Mouse (Mus musculus) kidney, embryonic 15.5 days (tissue): Measurements from ENCODE around the gene Olfr62. TPM values are rescaled to one million over a fixed set of nuclear protein-coding genes. Genes with fewer than 3 reads are reported as not detected.

Experiments
- ATAC-seq: fragments of 200-750 bp; cut with Nextera tagmentation; replicated peaks from 2 replicates; pipeline ENCODE4 v1.8.0; 2017; ENCODE audit warnings: moderate TSS enrichment; ENCODE audit not compliant: low FRiP score
- H3K27ac ChIP-seq: fragments of 300-500 bp; sonication (generic); 2 replicates; pipeline ENCODE4 v1.5.1; 2015; ENCODE audit warnings: mild to moderate bottlenecking, inconsistent platforms
- H3K27me3 ChIP-seq: fragments of 300-500 bp; sonication (generic); 2 replicates; pipeline ENCODE4 v1.6.1; 2015; ENCODE audit warnings: inconsistent platforms
- H3K36me3 ChIP-seq: fragments of 300-500 bp; sonication (generic); 2 replicates; pipeline ENCODE4 v1.6.1; 2015; ENCODE audit warnings: inconsistent platforms
- H3K4me1 ChIP-seq: fragments of 300-500 bp; sonication (generic); 2 replicates; pipeline ENCODE4 v1.6.1; 2015; ENCODE audit warnings: inconsistent platforms
- H3K4me2 ChIP-seq: fragments of 300-500 bp; sonication (generic); 2 replicates; pipeline ENCODE4 v1.6.1; 2015; ENCODE audit warnings: moderate library complexity, mild to moderate bottlenecking, inconsistent platforms
- H3K4me3 ChIP-seq: fragments of 300-500 bp; sonication (generic); replicated peaks from 2 replicates; pipeline ENCODE4 v1.5.1; 2015; ENCODE audit warnings: mild to moderate bottlenecking, inconsistent platforms
- H3K9ac ChIP-seq: fragments of 300-500 bp; sonication (generic); 2 replicates; pipeline ENCODE4 v1.6.1; 2015; ENCODE audit warnings: mild to moderate bottlenecking, inconsistent platforms
- H3K9me3 ChIP-seq: fragments of 300-500 bp; sonication (generic); replicated peaks from 2 replicates; pipeline ENCODE4 v1.6.1; 2016; ENCODE audit warnings: inconsistent platforms
- WGBS: fragments of 180-500 bp; shearing (Covaris S2); methylation state at CpG from one replicate; pipeline ENCODE4 v1.1.7; 2015; ENCODE audit warnings: mixed read lengths; 5-methylcytosine and 5-hydroxymethylcytosine counted together
- polyA plus RNA-seq: library from polyadenylated mRNA; unstranded; fragments of >200 nt; fragmentation: Nextera tagmentation; extraction: Ambion mirVana; gene quantifications from 2 replicates; pipeline ENCODE4 v1.2.1, GENCODE M21; 2015

Olfr62 gene
- polyA plus RNA-seq, 1 experiment from 2014 or later, result not detected

DNA sequence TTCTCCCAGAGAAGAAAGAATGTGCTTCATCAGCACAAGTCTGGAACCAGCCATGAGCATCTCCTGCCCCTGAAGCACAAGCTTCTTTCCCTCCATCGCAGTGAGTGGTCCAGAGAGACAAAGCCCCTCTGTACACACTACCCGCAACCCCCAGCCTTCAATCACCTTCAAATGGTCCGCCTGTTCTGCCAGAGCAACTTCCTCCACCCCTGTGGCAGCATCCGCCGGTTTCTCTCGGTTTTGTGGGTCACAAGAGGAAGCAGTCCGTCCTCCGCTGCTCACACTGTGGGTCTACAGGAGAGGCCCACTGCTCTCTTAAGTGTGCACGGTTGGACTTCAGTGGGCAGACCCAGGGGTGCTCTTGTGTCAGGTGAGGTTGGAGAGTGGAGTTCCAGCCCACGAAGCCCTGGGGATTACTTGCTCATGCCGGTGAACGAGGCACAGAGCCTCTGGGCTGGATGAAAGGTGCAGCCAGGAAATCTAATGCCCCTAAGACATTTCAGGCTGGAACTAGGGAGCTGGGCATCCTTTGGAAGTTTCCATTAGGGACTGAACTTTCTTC lies 33.7 kb downstream of the Olfr62 start, which contains the start of gene Olfr1342:
Gene Olfr1342 (minus strand): TSS at position 345 of the 562 bp plus-strand sequence.
- peak within 1 kb of the TSS; percentile 59; the same call in 1 of the 2 replicates for H3K27ac ChIP-seq
- H3K4me3 ChIP-seq, result no peak within 1 kb of the TSS
- peak within 1 kb of the TSS; percentile 25 for H3K4me2 ChIP-seq
- 44% methylated on average over 12 of the region's 12 CpGs for WGBS
- H3K4me1 ChIP-seq, result 0 out of 2 replicates have a peak, but pooled peaks cover 6% of the 10 kb centered on the region
- H3K9me3 ChIP-seq, result no peaks in the 10 kb centered on the region
- H3K27me3 ChIP-seq, result no peaks in the 10 kb centered on the region
- peak; percentile 29; the same call in 1 of the 2 replicates for ATAC-seq
- H3K36me3 ChIP-seq, result no peaks in the 10 kb centered on the region
- H3K9ac ChIP-seq, result no peak within 1 kb of the TSS

DNA sequence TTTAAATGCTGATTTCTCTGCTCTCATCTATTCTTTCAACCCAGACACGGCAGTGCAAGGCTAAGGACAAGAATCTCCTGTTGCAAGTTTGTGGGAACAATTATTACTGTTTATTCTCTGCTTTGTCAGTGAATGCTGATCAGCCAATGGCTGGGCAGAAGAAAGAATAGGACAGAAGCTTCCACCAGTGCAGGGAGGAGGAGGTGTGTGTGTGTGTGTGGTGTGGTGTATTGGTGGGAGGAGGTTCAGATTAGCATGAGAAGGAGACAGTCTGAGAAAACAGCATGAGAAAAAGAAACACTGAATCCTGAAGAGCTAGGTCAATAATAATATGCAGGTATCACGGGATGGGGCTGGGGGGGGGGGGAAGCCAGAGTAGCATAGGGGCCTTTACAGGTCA lies 35.1 kb downstream of the Olfr62 start:
- Histone ChIP-seq H3K9me3 (no peaks in the 10 kb centered on the region), H3K4me1 (0 out of 2 replicates have a peak, but pooled peaks cover 6% of the 10 kb centered on the region), H3K27ac (no peak overlapping the region), H3K4me2 (no peak overlapping the region), H3K27me3 (no peaks in the 10 kb centered on the region), H3K36me3 (no peaks in the 10 kb centered on the region), H3K9ac (no peak overlapping the region), H3K4me3 (no peak overlapping the region)
- ATAC-seq, result no peak
- 45% methylated on average over 2 of the region's 2 CpGs for WGBS

DNA sequence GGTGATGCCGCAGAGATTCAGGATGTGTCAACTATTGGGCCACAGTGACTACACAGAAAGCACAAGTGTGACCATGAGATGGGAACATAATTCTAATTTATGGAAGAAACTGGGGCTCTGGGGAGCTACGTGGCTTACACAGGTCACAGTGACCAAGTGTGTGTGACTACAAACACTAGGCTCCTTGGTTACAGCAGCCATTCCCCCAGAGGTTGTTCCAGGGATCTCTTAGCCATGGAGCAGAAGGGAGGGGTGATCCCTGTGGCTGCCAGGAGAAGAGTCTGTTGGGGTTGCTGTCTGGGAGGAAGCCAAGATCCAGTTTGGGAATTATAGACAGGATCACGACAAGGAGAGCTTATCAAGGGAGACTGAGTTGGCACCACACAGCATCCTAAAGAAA lies 44.5 kb downstream of the Olfr62 start, which contains the start of gene Olfr1341:
Gene Olfr1341 (plus strand): TSS at position 301 of the 400 bp plus-strand sequence.
- no peaks in the 10 kb centered on the region for H3K36me3 ChIP-seq
- H3K27ac ChIP-seq, result no peak within 1 kb of the TSS
- no peak within 1 kb of the TSS for H3K4me2 ChIP-seq
- no peak within 1 kb of the TSS for H3K4me3 ChIP-seq
- no peaks in the 10 kb centered on the region for H3K9me3 ChIP-seq
- WGBS, result 65% methylated on average over 3 of the region's 3 CpGs
- no peaks in the 10 kb centered on the region for H3K4me1 ChIP-seq
- no peak within 1 kb of the TSS for H3K9ac ChIP-seq
- 0 out of 2 replicates have a peak, but pooled peaks cover 4% of the 10 kb centered on the region for H3K27me3 ChIP-seq
- no peak for ATAC-seq

DNA sequence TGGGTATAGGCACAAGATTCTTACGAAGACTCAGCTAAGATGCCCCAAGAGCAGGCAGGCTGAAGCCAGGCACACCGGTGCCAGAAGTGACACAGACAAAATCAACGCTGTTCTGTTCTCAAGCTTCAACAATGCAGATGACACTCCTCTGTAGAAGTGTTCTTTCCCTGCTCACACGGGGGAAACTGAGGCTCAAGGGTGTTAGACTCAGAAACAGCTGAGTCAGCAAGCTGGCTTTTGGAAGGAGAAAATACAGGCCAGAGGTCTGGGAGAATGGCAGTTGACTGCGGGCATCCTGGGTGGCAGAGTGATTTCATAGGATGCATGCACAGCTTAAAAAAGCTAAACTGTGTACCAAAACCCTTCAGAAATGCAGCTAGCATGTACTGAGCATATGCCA lies 49.3 kb downstream of the Olfr62 start:
- WGBS, result 83% methylated on average over 5 of the region's 5 CpGs

DNA sequence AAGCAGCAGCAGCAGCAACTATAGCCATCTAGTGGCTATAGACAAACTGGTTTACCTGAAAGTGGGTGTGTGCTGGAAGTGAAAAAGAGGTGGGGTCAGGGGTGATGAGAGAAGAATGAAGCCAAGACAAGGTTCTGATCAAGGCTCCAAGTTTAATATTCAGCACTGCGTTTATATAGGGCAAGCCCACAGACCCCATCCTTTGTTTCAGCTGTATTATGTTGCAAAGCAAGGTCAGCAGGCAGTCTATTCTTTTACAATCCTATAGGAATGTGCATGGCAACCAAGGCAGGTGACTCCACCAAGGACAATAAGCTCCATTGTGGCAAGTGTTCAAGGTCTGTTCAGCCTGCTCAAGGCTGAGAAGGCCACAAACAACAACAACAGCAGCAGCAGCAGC lies 52.9 kb downstream of the Olfr62 start:
- H3K27me3 ChIP-seq, result no peaks in the 10 kb centered on the region
- no peak for ATAC-seq
- WGBS, result 52% methylated on average over 1 of the region's 1 CpGs
- no peaks in the 10 kb centered on the region for H3K4me1 ChIP-seq
- no peak overlapping the region for H3K9ac ChIP-seq
- H3K9me3 ChIP-seq, result no peaks in the 10 kb centered on the region
- H3K36me3 ChIP-seq, result no peaks in the 10 kb centered on the region
- H3K4me2 ChIP-seq, result no peak overlapping the region
- no peak overlapping the region for H3K4me3 ChIP-seq
- H3K27ac ChIP-seq, result no peak overlapping the region

More for the DNA sequence above, 49.3 kb downstream of the Olfr62 start:
- ATAC-seq, result no peak
- Histone ChIP-seq H3K27ac (no peak overlapping the region), H3K4me3 (no peak overlapping the region), H3K9me3 (no peaks in the 10 kb centered on the region), H3K9ac (no peak overlapping the region), H3K4me1 (no peaks in the 10 kb centered on the region), H3K36me3 (no peaks in the 10 kb centered on the region), H3K27me3 (0 out of 2 replicates have a peak, but pooled peaks cover 4% of the 10 kb centered on the region), H3K4me2 (no peak overlapping the region)

Other genes with a start within 250 kb of the Olfr62 start
- gene Szt2, start 249.7 kb upstream of the Olfr62 start, polyA plus RNA-seq, result 7.0 and 8.5 TPM in 2 replicates
- gene Med8, start 249.6 kb upstream of the Olfr62 start, polyA plus RNA-seq, result 100 and 101 TPM in 2 replicates
- 93.5 and 104 TPM in 2 replicates for gene Elovl1, start 230.9 kb upstream of the Olfr62 start, polyA plus RNA-seq
- 255 and 275 TPM in 2 replicates for gene Cdc20, start 221.6 kb upstream of the Olfr62 start, polyA plus RNA-seq
- gene Mpl, start 201.4 kb upstream of the Olfr62 start, polyA plus RNA-seq, result 0.32 and 0.40 TPM in 2 replicates
- 48.1 and 53.8 TPM in 2 replicates for gene Tie1, start 168.9 kb upstream of the Olfr62 start, polyA plus RNA-seq
- 21.4 and 21.7 TPM in 2 replicates for gene 2610528J11Rik, start 132.0 kb upstream of the Olfr62 start, polyA plus RNA-seq
- gene Tmem125, start 114.9 kb upstream of the Olfr62 start, polyA plus RNA-seq, result 5.6 and 6.7 TPM in 2 replicates
- 0.21 and 0.22 TPM in 2 replicates for gene Cfap57, start 38.2 kb upstream of the Olfr62 start, polyA plus RNA-seq
- gene Ebna1bp2, start 38.2 kb upstream of the Olfr62 start, polyA plus RNA-seq, result 148 and 163 TPM in 2 replicates
- 0.09 and 0.23 TPM in 2 replicates for gene Olfr1342, start 33.8 kb downstream of the Olfr62 start, polyA plus RNA-seq
- gene Olfr1341, start 44.6 kb downstream of the Olfr62 start, polyA plus RNA-seq, result not detected in 2 replicates
- gene Olfr1340, start 61.2 kb downstream of the Olfr62 start, polyA plus RNA-seq, result not detected in 2 replicates
- not detected in 2 replicates for gene Olfr1339, start 73.2 kb downstream of the Olfr62 start, polyA plus RNA-seq
- gene Olfr1338, start 99.8 kb downstream of the Olfr62 start, polyA plus RNA-seq, result not detected in 2 replicates
- gene Olfr1337, start 123.6 kb downstream of the Olfr62 start, polyA plus RNA-seq, result not detected in 2 replicates
- gene Olfr1335, start 151.0 kb downstream of the Olfr62 start, polyA plus RNA-seq, result not detected in 2 replicates
- gene Olfr1333, start 177.3 kb downstream of the Olfr62 start, polyA plus RNA-seq, result not detected in 2 replicates
- not detected in 2 replicates for gene Olfr1331, start 205.7 kb downstream of the Olfr62 start, polyA plus RNA-seq
- gene Olfr1330, start 229.6 kb downstream of the Olfr62 start, polyA plus RNA-seq, result not detected in 2 replicates